Mouse (Mus musculus): ENCODE results near the gene Sfxn3. TPM values are rescaled to one million over a fixed set of nuclear protein-coding genes. Genes with fewer than 3 reads are reported as not detected.

Gene Sfxn3
- polyA plus RNA-seq, 1 experiment: 0.11 TPM

- no peaks in the 10 kb centered on the region for H3K9me3 ChIP-seq (ENCODE audit: control insufficient read depth, low read length)
- peaks cover 27% of the 10 kb centered on the region for H3K4me1 ChIP-seq (ENCODE audit: control insufficient read depth)
- peaks cover 68% of the 10 kb centered on the region for H3K36me3 ChIP-seq (ENCODE audit: control insufficient read depth)
- TF ChIP-seq TAL1 (IDR thresholded peaks at IDR 0.05; ENCODE audit: low read length): no peak
- no peak for TF ChIP-seq GATA1 (IDR thresholded peaks at IDR 0.05; ENCODE audit: low read length)
- no peaks in the 10 kb centered on the region for H3K27me3 ChIP-seq (ENCODE audit: control insufficient read depth)
- peak overlapping the region; percentile 79 for H3K4me3 ChIP-seq (replicated peaks)
These were observed 39.7 kb upstream of the Sfxn3 start for GRCm38 (mm10) chr19:45007425-45008191.

DNA sequence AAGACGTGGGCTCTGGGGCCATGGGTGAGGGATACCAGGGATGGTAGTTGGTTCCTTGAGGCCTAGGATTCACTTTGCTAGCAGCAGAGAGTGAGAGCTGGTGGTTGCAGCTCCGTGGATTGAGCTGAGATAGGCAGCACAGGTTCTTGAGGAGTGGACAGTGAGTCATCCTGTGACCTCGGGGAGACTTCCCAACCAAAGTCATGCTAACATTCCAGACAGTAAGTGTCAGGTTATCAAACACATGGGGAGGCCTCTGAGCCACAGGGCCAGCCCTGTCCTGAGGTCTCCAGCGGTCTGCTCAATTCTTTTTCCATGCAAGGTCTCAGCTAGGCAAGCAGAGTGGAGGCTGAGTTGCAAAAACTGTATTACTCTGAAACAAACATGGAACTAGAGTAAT is 36.7 kb upstream of the Sfxn3 start:
- TF ChIP-seq GATA1 (IDR thresholded peaks at IDR 0.05; ENCODE audit: low read length): no peak
- TF ChIP-seq TAL1 (IDR thresholded peaks at IDR 0.05; ENCODE audit: low read length): no peak
- Histone ChIP-seq H3K36me3 (ENCODE audit: control insufficient read depth) (peaks cover 47% of the 10 kb centered on the region), H3K4me3 (replicated peaks) (no peak overlapping the region), H3K4me1 (ENCODE audit: control insufficient read depth) (peaks cover 39% of the 10 kb centered on the region), H3K27me3 (ENCODE audit: control insufficient read depth) (peaks cover 9% of the 10 kb centered on the region), H3K9me3 (ENCODE audit: control insufficient read depth, low read length) (no peaks in the 10 kb centered on the region)

DNA sequence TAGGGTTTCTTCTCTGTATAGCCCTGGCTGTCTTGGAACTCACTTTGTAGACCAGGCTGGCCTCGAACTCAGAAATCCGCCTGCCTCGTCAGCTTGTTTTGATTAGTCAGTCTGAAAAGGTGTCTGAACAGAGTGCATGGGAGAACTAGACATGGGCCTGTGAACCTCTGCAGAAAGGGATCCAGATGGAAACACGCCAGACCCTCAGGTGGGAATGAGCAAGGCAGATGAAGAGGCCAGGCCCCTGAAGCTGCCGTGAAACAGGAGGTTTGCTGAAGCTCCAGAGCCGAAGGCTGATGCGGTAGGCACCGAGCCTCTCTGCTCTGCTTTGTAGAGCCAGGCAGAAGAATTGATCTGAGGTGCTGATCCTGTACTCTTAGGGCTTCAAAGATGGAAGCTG is 35.1 kb upstream of the Sfxn3 start:
- Histone ChIP-seq H3K27me3 (ENCODE audit: control insufficient read depth) (peaks cover 25% of the 10 kb centered on the region), H3K4me3 (replicated peaks) (no peak overlapping the region), H3K36me3 (ENCODE audit: control insufficient read depth) (peaks cover 47% of the 10 kb centered on the region), H3K9me3 (ENCODE audit: control insufficient read depth, low read length) (no peaks in the 10 kb centered on the region), H3K4me1 (ENCODE audit: control insufficient read depth) (peaks cover 44% of the 10 kb centered on the region)
- TF ChIP-seq TAL1 (IDR thresholded peaks at IDR 0.05; ENCODE audit: low read length) (no peak), GATA1 (IDR thresholded peaks at IDR 0.05; ENCODE audit: low read length) (no peak)

- TF ChIP-seq TAL1 (IDR thresholded peaks at IDR 0.05; ENCODE audit: low read length) (no peak), GATA1 (IDR thresholded peaks at IDR 0.05; ENCODE audit: low read length) (no peak)
- H3K9me3 ChIP-seq (ENCODE audit: control insufficient read depth, low read length): no peaks in the 10 kb centered on the region
These were observed 34.7 kb upstream of the Sfxn3 start for GRCm38 (mm10) chr19:45012636-45013035.

GRCm38 (mm10) chr19:45013581-45014225 is 33.6 kb upstream of the Sfxn3 start:
- Histone ChIP-seq H3K4me3 (replicated peaks) (no peak overlapping the region), H3K9me3 (ENCODE audit: control insufficient read depth, low read length) (no peaks in the 10 kb centered on the region), H3K36me3 (ENCODE audit: control insufficient read depth) (peaks cover 36% of the 10 kb centered on the region), H3K4me1 (ENCODE audit: control insufficient read depth) (peaks cover 43% of the 10 kb centered on the region), H3K27me3 (ENCODE audit: control insufficient read depth) (peaks cover 39% of the 10 kb centered on the region)
- TF ChIP-seq GATA1 (IDR thresholded peaks at IDR 0.05; ENCODE audit: low read length): no peak

More at GRCm38 (mm10) chr19:45012636-45013035, 34.7 kb upstream of the Sfxn3 start:
- peaks cover 29% of the 10 kb centered on the region for H3K27me3 ChIP-seq (ENCODE audit: control insufficient read depth)
- no peak overlapping the region for H3K4me3 ChIP-seq (replicated peaks)
- peaks cover 44% of the 10 kb centered on the region for H3K4me1 ChIP-seq (ENCODE audit: control insufficient read depth)
- peaks cover 46% of the 10 kb centered on the region for H3K36me3 ChIP-seq (ENCODE audit: control insufficient read depth)

GRCm38 (mm10) chr19:45014335-45014971 is 32.9 kb upstream of the Sfxn3 start, which contains the start of gene Lzts2:
Gene Lzts2 (plus strand): TSS chr19:45014414.
- Histone ChIP-seq H3K27me3 (ENCODE audit: control insufficient read depth) (peaks cover 42% of the 10 kb centered on the region), H3K9me3 (ENCODE audit: control insufficient read depth, low read length) (no peaks in the 10 kb centered on the region), H3K4me3 (replicated peaks) (peak within 1 kb of the TSS; percentile 59), H3K4me1 (ENCODE audit: control insufficient read depth) (peaks cover 44% of the 10 kb centered on the region), H3K36me3 (ENCODE audit: control insufficient read depth) (peaks cover 32% of the 10 kb centered on the region)
- TF ChIP-seq GATA1 (IDR thresholded peaks at IDR 0.05; ENCODE audit: low read length) (no peak), TAL1 (IDR thresholded peaks at IDR 0.05; ENCODE audit: low read length) (no peak)

DNA sequence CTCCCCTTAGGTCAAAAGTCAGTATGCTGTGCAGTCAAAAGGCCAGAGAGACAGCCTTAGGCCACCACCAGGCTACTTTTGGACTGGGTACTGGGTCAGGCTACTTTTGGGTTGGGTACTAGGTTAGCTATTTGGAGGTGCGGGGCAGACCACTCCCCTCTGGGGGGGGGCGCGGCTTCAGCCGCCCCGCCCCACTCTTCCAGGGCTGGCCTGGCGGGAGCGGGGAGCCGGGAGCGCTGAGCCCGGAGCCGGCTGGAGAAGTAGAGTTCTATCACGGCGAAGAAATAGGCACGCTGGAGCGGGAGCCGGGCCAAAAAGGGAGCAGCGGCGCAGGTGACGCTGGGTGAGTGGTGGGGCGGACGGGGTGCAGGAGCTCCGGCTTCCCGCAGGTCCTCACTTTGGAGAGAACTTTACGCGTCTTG is 32.3 kb upstream of the Sfxn3 start:
- H3K4me1 ChIP-seq (ENCODE audit: control insufficient read depth): peaks cover 44% of the 10 kb centered on the region
- peaks cover 42% of the 10 kb centered on the region for H3K27me3 ChIP-seq (ENCODE audit: control insufficient read depth)
- H3K4me3 ChIP-seq (replicated peaks): peak overlapping the region; percentile 59
- H3K9me3 ChIP-seq (ENCODE audit: control insufficient read depth, low read length): no peaks in the 10 kb centered on the region
- no peak for TF ChIP-seq GATA1 (IDR thresholded peaks at IDR 0.05; ENCODE audit: low read length)
- TF ChIP-seq TAL1 (IDR thresholded peaks at IDR 0.05; ENCODE audit: low read length): no peak
- peaks cover 28% of the 10 kb centered on the region for H3K36me3 ChIP-seq (ENCODE audit: control insufficient read depth)

- Histone ChIP-seq H3K4me3 (replicated peaks) (peak overlapping the region; percentile 59), H3K27me3 (ENCODE audit: control insufficient read depth) (peaks cover 42% of the 10 kb centered on the region), H3K4me1 (ENCODE audit: control insufficient read depth) (peaks cover 44% of the 10 kb centered on the region), H3K9me3 (ENCODE audit: control insufficient read depth, low read length) (no peaks in the 10 kb centered on the region), H3K36me3 (ENCODE audit: control insufficient read depth) (peaks cover 21% of the 10 kb centered on the region)
- TF ChIP-seq TAL1 (IDR thresholded peaks at IDR 0.05; ENCODE audit: low read length) (no peak), GATA1 (IDR thresholded peaks at IDR 0.05; ENCODE audit: low read length) (no peak)
These were observed 31.6 kb upstream of the Sfxn3 start for GRCm38 (mm10) chr19:45015518-45016281.
